Mouse (Mus musculus) heart, postnatal 14 days (tissue): ENCODE results near the gene Fgf7. TPM values are rescaled to one million over a fixed set of nuclear protein-coding genes. Genes with fewer than 3 reads are reported as not detected.

Source experiments
- DNase-seq, 2 experiments: peaks; one replicate each; pipeline ENCODE4 v3.0.0; 2021 to 2022
- intact Hi-C: fragments of 180-260 bp; cut with DNase I; formaldehyde crosslinking; loops from one replicate; pipeline ENCODE4 v1.15.1; 2025
- long read RNA-seq, 2 experiments: library from polyadenylated mRNA; stranded (forward); transcript quantifications; one replicate each; pipeline ENCODE4 v2.0.0; 2021
- total RNA-seq, 2 experiments: library from RNA; stranded (reverse); gene quantifications; 2 replicates each; pipeline ENCODE4 v1.2.3; 2021

Gene Fgf7
- 1 to 10 TPM in 1 of 2 experiments, under 1 TPM in 1; 0.59 to 1.2 TPM for total RNA-seq
- long read RNA-seq, experiment 1, partial matches to known transcripts: 0 of 1 reads
- long read RNA-seq, experiment 1, other reads (novel, unspliced or antisense): 0 of 1 reads
- long read RNA-seq, experiment 2, partial matches to known transcripts: 0 of 1 reads
- long read RNA-seq, experiment 2, other reads (novel, unspliced or antisense): 0 of 1 reads

- intact Hi-C loops: loop anchor here (5.0 kb wide), 1 partner anchor 142 kb away; no protein-coding TSS in a partner anchor
Measured at GRCm38 (mm10) chr2:126034379-126035005, at the start of gene Fgf7. Fgf7 (plus strand) TSS chr2:126034658.

GRCm38 (mm10) chr2:126002291-126002690 lies 32.2 kb upstream of the Fgf7 start:
- no peak for DNase-seq
- intact Hi-C loops: loop anchor here (10.0 kb wide), 2 partner anchors 233 to 433 kb away; no protein-coding TSS in a partner anchor

More at GRCm38 (mm10) chr2:126034379-126035005, at the start of gene Fgf7:
- DNase-seq: no peak

- DNase-seq: peak; percentile 54 to 73
- intact Hi-C loops: loop anchor here (5.0 to 10.0 kb wide), 4 partner anchors 229 to 511 kb away; no protein-coding TSS in a partner anchor
Measured at GRCm38 (mm10) chr2:126006088-126006487, 28.4 kb upstream of the Fgf7 start.

GRCm38 (mm10) chr2:126006742-126007141 lies 27.7 kb upstream of the Fgf7 start:
- intact Hi-C loops: loop anchor here (5.0 to 10.0 kb wide), 4 partner anchors 228 to 511 kb away; no protein-coding TSS in a partner anchor
- DNase-seq: no peak

GRCm38 (mm10) chr2:126014989-126015710 lies 19.3 kb upstream of the Fgf7 start:
- no peak for DNase-seq
- intact Hi-C loops: no loop called here

GRCm38 (mm10) chr2:126015763-126016473 lies 18.5 kb upstream of the Fgf7 start:
- intact Hi-C loops: no loop called here
- no peak for DNase-seq

- intact Hi-C loops: loop anchor here (5.0 kb wide), 1 partner anchor 139 kb away; no protein-coding TSS in a partner anchor
- no peak for DNase-seq
Measured at GRCm38 (mm10) chr2:126031186-126031900, 3.1 kb upstream of the Fgf7 start.

- intact Hi-C loops: loop anchor here (5.0 kb wide), 1 partner anchor 141 kb away; no protein-coding TSS in a partner anchor
- no peak for DNase-seq
Measured at GRCm38 (mm10) chr2:126033114-126033972, 1.1 kb upstream of the Fgf7 start.

- intact Hi-C loops: no loop called here
- no peak for DNase-seq
Measured at GRCm38 (mm10) chr2:126035013-126035770, 734 bp downstream of the Fgf7 start.

- intact Hi-C loops: no loop called here
- no peak for DNase-seq
Measured at GRCm38 (mm10) chr2:126036121-126036520, 1.7 kb downstream of the Fgf7 start.

- no peak for DNase-seq
- intact Hi-C loops: no loop called here
Measured at GRCm38 (mm10) chr2:126038221-126039000, 4.0 kb downstream of the Fgf7 start.

GRCm38 (mm10) chr2:126039414-126039891 lies 5.0 kb downstream of the Fgf7 start:
- DNase-seq: peak in 1 of 2 experiments; percentile 33
- intact Hi-C loops: no loop called here

GRCm38 (mm10) chr2:126040651-126041050 lies 6.2 kb downstream of the Fgf7 start:
- intact Hi-C loops: no loop called here
- DNase-seq: no peak

- intact Hi-C loops: no loop called here
- DNase-seq: no peak
Measured at GRCm38 (mm10) chr2:126041237-126041636, 6.8 kb downstream of the Fgf7 start.

- no peak for DNase-seq
- intact Hi-C loops: no loop called here
Measured at GRCm38 (mm10) chr2:126042674-126043073, 8.2 kb downstream of the Fgf7 start.

GRCm38 (mm10) chr2:126045621-126046020 lies 11.2 kb downstream of the Fgf7 start:
- DNase-seq: no peak
- intact Hi-C loops: no loop called here
